Mouse (Mus musculus): ENCODE measurements around the gene Hivep3. TPM values are rescaled to one million over a fixed set of nuclear protein-coding genes. Genes with fewer than 3 reads are reported as not detected.

The Hivep3 gene
- polyA plus RNA-seq, 1 experiment, result 0.54 TPM

- H3ac ChIP-seq (ENCODE audit: control insufficient read depth, insufficient read length), result no peak overlapping the region
- no peak overlapping the region for H3K4me2 ChIP-seq (ENCODE audit: low read depth)
- no peak for TF ChIP-seq TCF12 (IDR thresholded peaks at IDR 0.05; ENCODE audit: insufficient read depth, poor library complexity, severe bottlenecking)
- no peak for TF ChIP-seq MYOG (IDR thresholded peaks at IDR 0.05; ENCODE audit: control insufficient read depth in 1 of 3, insufficient read depth in 1 of 3, insufficient read length in 2 of 3, low read depth in 2 of 3)
- TF ChIP-seq USF1 (IDR thresholded peaks at IDR 0.05; ENCODE audit: low read depth), result no peak
- no peak for TF ChIP-seq CEBPB (IDR thresholded peaks at IDR 0.05; ENCODE audit: insufficient read depth, poor library complexity, severe bottlenecking)
- TF ChIP-seq MYOD1 (IDR thresholded peaks at IDR 0.05; ENCODE audit: control insufficient read depth in 1 of 3, insufficient read length in 2 of 3, low read depth in 2 of 3), result no peak
- TF ChIP-seq TCF3 (IDR thresholded peaks at IDR 0.05; ENCODE audit: insufficient read length, low read depth), result no peak
- no peak for TF ChIP-seq SRF (IDR thresholded peaks at IDR 0.05; ENCODE audit: control insufficient read depth, insufficient read length, low read depth)
- TF ChIP-seq E2F4 (IDR thresholded peaks at IDR 0.05; ENCODE audit: insufficient read depth), result no peak
- TF ChIP-seq POLR2AphosphoS2 (IDR thresholded peaks at IDR 0.05; ENCODE audit: insufficient read length, low read depth), result no peak
- no peak for TF ChIP-seq POLR2A (IDR thresholded peaks at IDR 0.05; ENCODE audit: insufficient read length, low read depth)
- H3K79me2 ChIP-seq (ENCODE audit: control insufficient read depth, insufficient read depth), result no peaks in the 10 kb centered on the region
- H3K4me3 ChIP-seq, result no peak overlapping the region
- H3K27me3 ChIP-seq (ENCODE audit: control insufficient read depth, insufficient read depth, insufficient read length), result no peaks in the 10 kb centered on the region
- no peaks in the 10 kb centered on the region for H3K36me3 ChIP-seq (ENCODE audit: control insufficient read depth, insufficient read depth)
Measured at GRCm38 (mm10) chr4:119789495-119790148, 56.0 kb downstream of the Hivep3 start.

GRCm38 (mm10) chr4:119798891-119799290, 65.3 kb downstream of the Hivep3 start:
- Histone ChIP-seq H3K36me3 (ENCODE audit: control insufficient read depth, insufficient read depth) (no peaks in the 10 kb centered on the region), H3K27me3 (ENCODE audit: control insufficient read depth, insufficient read depth, insufficient read length) (peaks cover 5% of the 10 kb centered on the region), H3ac (ENCODE audit: control insufficient read depth, insufficient read length) (no peak overlapping the region), H3K4me2 (ENCODE audit: low read depth) (no peak overlapping the region), H3K4me3 (no peak overlapping the region), H3K79me2 (ENCODE audit: control insufficient read depth, insufficient read depth) (no peaks in the 10 kb centered on the region)
- no peak for TF ChIP-seq REST (IDR thresholded peaks at IDR 0.05; ENCODE audit: insufficient read depth, insufficient read length)
- TF ChIP-seq SRF (IDR thresholded peaks at IDR 0.05; ENCODE audit: control insufficient read depth, insufficient read length, low read depth), result no peak
- TF ChIP-seq POLR2A (IDR thresholded peaks at IDR 0.05; ENCODE audit: insufficient read length, low read depth), result no peak
- TF ChIP-seq CEBPB (IDR thresholded peaks at IDR 0.05; ENCODE audit: insufficient read depth, poor library complexity, severe bottlenecking), result no peak
- no peak for TF ChIP-seq POLR2AphosphoS2 (IDR thresholded peaks at IDR 0.05; ENCODE audit: insufficient read length, low read depth)
- no peak for TF ChIP-seq MAX (IDR thresholded peaks at IDR 0.05; ENCODE audit: low read depth)
- TF ChIP-seq E2F4 (IDR thresholded peaks at IDR 0.05; ENCODE audit: insufficient read depth), result no peak
- TF ChIP-seq TCF12 (IDR thresholded peaks at IDR 0.05; ENCODE audit: insufficient read depth, poor library complexity, severe bottlenecking), result no peak

- Histone ChIP-seq H3ac (ENCODE audit: control insufficient read depth, insufficient read length) (no peak overlapping the region), H3K4me2 (ENCODE audit: low read depth) (no peak overlapping the region), H3K36me3 (ENCODE audit: control insufficient read depth, insufficient read depth) (no peaks in the 10 kb centered on the region), H3K4me3 (no peak overlapping the region), H3K27me3 (ENCODE audit: control insufficient read depth, insufficient read depth, insufficient read length) (no peaks in the 10 kb centered on the region), H3K79me2 (ENCODE audit: control insufficient read depth, insufficient read depth) (no peaks in the 10 kb centered on the region)
- no peak for TF ChIP-seq MAX (IDR thresholded peaks at IDR 0.05; ENCODE audit: low read depth)
- TF ChIP-seq TCF3 (IDR thresholded peaks at IDR 0.05; ENCODE audit: insufficient read length, low read depth), result no peak
- no peak for TF ChIP-seq POLR2A (IDR thresholded peaks at IDR 0.05; ENCODE audit: insufficient read length, low read depth)
- no peak for TF ChIP-seq MYOD1 (IDR thresholded peaks at IDR 0.05; ENCODE audit: control insufficient read depth in 1 of 3, insufficient read length in 2 of 3, low read depth in 2 of 3)
- no peak for TF ChIP-seq MYOG (IDR thresholded peaks at IDR 0.05; ENCODE audit: control insufficient read depth in 1 of 3, insufficient read depth in 1 of 3, insufficient read length in 2 of 3, low read depth in 2 of 3)
- TF ChIP-seq CEBPB (IDR thresholded peaks at IDR 0.05; ENCODE audit: insufficient read depth, poor library complexity, severe bottlenecking), result no peak
- TF ChIP-seq SRF (IDR thresholded peaks at IDR 0.05; ENCODE audit: control insufficient read depth, insufficient read length, low read depth), result no peak
- TF ChIP-seq E2F4 (IDR thresholded peaks at IDR 0.05; ENCODE audit: insufficient read depth), result no peak
- TF ChIP-seq USF1 (IDR thresholded peaks at IDR 0.05; ENCODE audit: low read depth), result no peak
- TF ChIP-seq POLR2AphosphoS2 (IDR thresholded peaks at IDR 0.05; ENCODE audit: insufficient read length, low read depth), result no peak
- no peak for TF ChIP-seq TCF12 (IDR thresholded peaks at IDR 0.05; ENCODE audit: insufficient read depth, poor library complexity, severe bottlenecking)
- no peak for TF ChIP-seq REST (IDR thresholded peaks at IDR 0.05; ENCODE audit: insufficient read depth, insufficient read length)
Measured at GRCm38 (mm10) chr4:119806556-119806955, 73.0 kb downstream of the Hivep3 start.

GRCm38 (mm10) chr4:119807359-119807758, 73.8 kb downstream of the Hivep3 start:
- Histone ChIP-seq H3K27me3 (ENCODE audit: control insufficient read depth, insufficient read depth, insufficient read length) (no peaks in the 10 kb centered on the region), H3K79me2 (ENCODE audit: control insufficient read depth, insufficient read depth) (no peaks in the 10 kb centered on the region), H3K4me2 (ENCODE audit: low read depth) (no peak overlapping the region), H3ac (ENCODE audit: control insufficient read depth, insufficient read length) (no peak overlapping the region), H3K36me3 (ENCODE audit: control insufficient read depth, insufficient read depth) (no peaks in the 10 kb centered on the region), H3K4me3 (no peak overlapping the region)
- TF ChIP-seq POLR2AphosphoS2 (IDR thresholded peaks at IDR 0.05; ENCODE audit: insufficient read length, low read depth) (no peak), SRF (IDR thresholded peaks at IDR 0.05; ENCODE audit: control insufficient read depth, insufficient read length, low read depth) (no peak), TCF3 (IDR thresholded peaks at IDR 0.05; ENCODE audit: insufficient read length, low read depth) (no peak), POLR2A (IDR thresholded peaks at IDR 0.05; ENCODE audit: insufficient read length, low read depth) (no peak), MYOD1 (IDR thresholded peaks at IDR 0.05; ENCODE audit: control insufficient read depth in 1 of 3, insufficient read length in 2 of 3, low read depth in 2 of 3) (no peak), REST (IDR thresholded peaks at IDR 0.05; ENCODE audit: insufficient read depth, insufficient read length) (no peak), MYOG (IDR thresholded peaks at IDR 0.05; ENCODE audit: control insufficient read depth in 1 of 3, insufficient read depth in 1 of 3, insufficient read length in 2 of 3, low read depth in 2 of 3) (no peak), CEBPB (IDR thresholded peaks at IDR 0.05; ENCODE audit: insufficient read depth, poor library complexity, severe bottlenecking) (no peak)

Measured in myocyte (in vitro differentiated cells).